Mouse (Mus musculus): ENCODE results near the gene Maats1. TPM values are rescaled to one million over a fixed set of nuclear protein-coding genes. Genes with fewer than 3 reads are reported as not detected.

Maats1 gene
- total RNA-seq, 2 experiments from 2014 or later: 0.88 to 1.1 TPM

GRCm38 (mm10) chr16:38372876-38373275 is 30.9 kb upstream of the Maats1 start:
- intact Hi-C loops (cut with DNase I): no loop called here
- DNase-seq (ENCODE audit: extremely low spot score in 1 of 2, low spot score in 2 of 2): no peak

- intact Hi-C loops (cut with DNase I): no loop called here
- DNase-seq (ENCODE audit: extremely low spot score in 1 of 2, low spot score in 2 of 2): no peak
Measured at GRCm38 (mm10) chr16:38371705-38372296, 29.9 kb upstream of the Maats1 start.

- DNase-seq (ENCODE audit: extremely low spot score in 1 of 2, low spot score in 2 of 2): no peak
- intact Hi-C loops (cut with DNase I): no loop called here
Measured at GRCm38 (mm10) chr16:38370633-38371374, 28.9 kb upstream of the Maats1 start.

- intact Hi-C loops (cut with DNase I): no loop called here
- DNase-seq (ENCODE audit: extremely low spot score in 1 of 2, low spot score in 2 of 2): no peak
Measured at GRCm38 (mm10) chr16:38369992-38370484, 28.1 kb upstream of the Maats1 start.

- DNase-seq (ENCODE audit: extremely low spot score in 1 of 2, low spot score in 2 of 2): no peak
- intact Hi-C loops (cut with DNase I): no loop called here
Measured at GRCm38 (mm10) chr16:38369431-38369830, 27.5 kb upstream of the Maats1 start.

- no peak for DNase-seq (ENCODE audit: extremely low spot score in 1 of 2, low spot score in 2 of 2)
- intact Hi-C loops (cut with DNase I): no loop called here
Measured at GRCm38 (mm10) chr16:38369000-38369399, 27.1 kb upstream of the Maats1 start.

- peak; percentile 51 to 67 for DNase-seq (ENCODE audit: extremely low spot score in 1 of 2, low spot score in 2 of 2)
- intact Hi-C loops (cut with DNase I): no loop called here
Measured at GRCm38 (mm10) chr16:38368336-38368735, 26.4 kb upstream of the Maats1 start.

- intact Hi-C loops (cut with DNase I): no loop called here
- no peak for DNase-seq (ENCODE audit: extremely low spot score in 1 of 2, low spot score in 2 of 2)
Measured at GRCm38 (mm10) chr16:38366231-38366630, 24.3 kb upstream of the Maats1 start.

- intact Hi-C loops (cut with DNase I): no loop called here
- no peak for DNase-seq (ENCODE audit: extremely low spot score in 1 of 2, low spot score in 2 of 2)
Measured at GRCm38 (mm10) chr16:38365390-38365789, 23.4 kb upstream of the Maats1 start.

- DNase-seq (ENCODE audit: extremely low spot score in 1 of 2, low spot score in 2 of 2): no peak
- intact Hi-C loops (cut with DNase I): no loop called here
Measured at GRCm38 (mm10) chr16:38363657-38364056, 21.7 kb upstream of the Maats1 start.

GRCm38 (mm10) chr16:38363256-38363595 is 21.3 kb upstream of the Maats1 start:
- intact Hi-C loops (cut with DNase I): no loop called here
- DNase-seq (ENCODE audit: extremely low spot score in 1 of 2, low spot score in 2 of 2): no peak

GRCm38 (mm10) chr16:38362493-38363255 is 20.7 kb upstream of the Maats1 start:
- intact Hi-C loops (cut with DNase I): no loop called here
- DNase-seq (ENCODE audit: extremely low spot score in 1 of 2, low spot score in 2 of 2): no peak

- intact Hi-C loops (cut with DNase I): no loop called here
- no peak for DNase-seq (ENCODE audit: extremely low spot score in 1 of 2, low spot score in 2 of 2)
Measured at GRCm38 (mm10) chr16:38361933-38362332, 20.0 kb upstream of the Maats1 start, which contains the start of gene Popdc2. Gene Popdc2, plus strand, starts transcription at chr16:38362209.

GRCm38 (mm10) chr16:38360317-38360716 is 18.4 kb upstream of the Maats1 start:
- DNase-seq (ENCODE audit: extremely low spot score in 1 of 2, low spot score in 2 of 2): no peak
- intact Hi-C loops (cut with DNase I): no loop called here

- no peak for DNase-seq (ENCODE audit: extremely low spot score in 1 of 2, low spot score in 2 of 2)
- intact Hi-C loops (cut with DNase I): no loop called here
Measured at GRCm38 (mm10) chr16:38359857-38360256, 17.9 kb upstream of the Maats1 start.

- DNase-seq (ENCODE audit: extremely low spot score in 1 of 2, low spot score in 2 of 2): no peak
Measured at GRCm38 (mm10) chr16:38359241-38359640, 17.3 kb upstream of the Maats1 start.

GRCm38 (mm10) chr16:38358256-38358812 is 16.4 kb upstream of the Maats1 start:
- DNase-seq (ENCODE audit: extremely low spot score in 1 of 2, low spot score in 2 of 2): no peak
- intact Hi-C loops (cut with DNase I): no loop called here

More at GRCm38 (mm10) chr16:38359241-38359640, 17.3 kb upstream of the Maats1 start:
- intact Hi-C loops (cut with DNase I): no loop called here

- no peak for DNase-seq (ENCODE audit: extremely low spot score in 1 of 2, low spot score in 2 of 2)
- intact Hi-C loops (cut with DNase I): no loop called here
Measured at GRCm38 (mm10) chr16:38354185-38354913, 12.4 kb upstream of the Maats1 start.

- intact Hi-C loops (cut with DNase I): no loop called here
- DNase-seq (ENCODE audit: extremely low spot score in 1 of 2, low spot score in 2 of 2): no peak
Measured at GRCm38 (mm10) chr16:38353642-38354041, 11.7 kb upstream of the Maats1 start.

Data from left cerebral cortex, postnatal 10 days (tissue).